Mouse (Mus musculus): ENCODE results near the gene Hfe.
A peak's percentile ranks its signal among the peaks of the same experiment; 100 is the strongest.
"Not testable (repeated sequence)": the region's sequence is repeated elsewhere in the genome, so short reads cannot be mapped to it uniquely, and the experiment has no call there.

The Hfe gene

DNA sequence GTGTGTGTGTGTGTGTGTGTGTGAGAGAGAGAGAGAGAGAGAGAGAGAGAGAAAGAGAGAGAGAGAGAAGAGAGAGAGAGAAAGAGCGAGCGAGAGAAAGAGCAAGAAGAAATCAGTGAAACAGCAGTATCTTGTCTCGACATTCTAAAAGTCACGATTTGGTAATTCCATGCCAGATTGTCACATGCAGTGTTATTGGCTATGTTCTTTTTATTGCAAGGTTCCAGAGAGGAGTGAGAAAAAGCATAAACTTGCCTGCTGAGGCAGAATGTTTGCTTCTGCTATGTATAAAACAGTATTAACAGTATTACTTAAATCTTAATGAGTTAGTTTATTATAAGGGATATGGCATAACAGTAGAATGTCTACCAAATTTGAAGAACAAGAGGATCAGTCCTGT is 24.7 kb downstream of the Hfe start:
- no peak for DNase-seq (ENCODE audit: low read depth)

DNA sequence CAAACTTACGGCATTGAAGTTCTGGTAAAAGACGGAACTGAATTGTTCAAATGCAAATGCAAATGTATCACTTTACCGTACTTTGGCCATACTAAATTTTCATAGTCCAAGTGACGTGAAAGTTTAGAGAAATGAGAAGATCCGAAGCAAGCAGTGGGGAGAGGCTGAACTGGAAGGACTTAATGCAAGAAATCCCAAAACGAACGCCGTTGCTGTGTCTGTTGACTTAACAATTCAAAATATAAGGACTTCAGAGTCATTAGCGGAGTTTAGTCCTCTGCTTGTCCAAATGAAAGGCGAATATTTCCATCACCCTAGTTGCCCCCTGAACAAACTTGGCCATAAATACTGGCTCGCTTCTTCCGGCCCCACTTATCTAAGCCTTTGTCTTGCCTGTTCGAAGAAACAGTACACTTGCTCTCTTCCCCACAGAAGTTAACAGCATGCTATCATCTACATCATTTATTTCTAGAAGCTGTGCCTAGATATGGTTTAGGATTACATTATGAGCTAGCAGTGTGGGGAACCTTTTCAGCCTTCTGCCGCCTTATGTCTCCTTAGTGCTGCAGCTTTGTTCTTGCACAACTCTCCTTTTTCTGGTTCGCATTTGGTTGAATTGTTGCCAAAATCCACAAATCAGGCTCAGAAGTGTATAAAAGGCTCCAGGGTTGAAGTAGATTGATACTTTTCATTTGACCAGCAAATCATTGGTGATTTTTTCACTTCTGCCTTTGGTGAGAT is 25.4 kb downstream of the Hfe start:
- DNase-seq (ENCODE audit: low read depth), result no peak

DNA sequence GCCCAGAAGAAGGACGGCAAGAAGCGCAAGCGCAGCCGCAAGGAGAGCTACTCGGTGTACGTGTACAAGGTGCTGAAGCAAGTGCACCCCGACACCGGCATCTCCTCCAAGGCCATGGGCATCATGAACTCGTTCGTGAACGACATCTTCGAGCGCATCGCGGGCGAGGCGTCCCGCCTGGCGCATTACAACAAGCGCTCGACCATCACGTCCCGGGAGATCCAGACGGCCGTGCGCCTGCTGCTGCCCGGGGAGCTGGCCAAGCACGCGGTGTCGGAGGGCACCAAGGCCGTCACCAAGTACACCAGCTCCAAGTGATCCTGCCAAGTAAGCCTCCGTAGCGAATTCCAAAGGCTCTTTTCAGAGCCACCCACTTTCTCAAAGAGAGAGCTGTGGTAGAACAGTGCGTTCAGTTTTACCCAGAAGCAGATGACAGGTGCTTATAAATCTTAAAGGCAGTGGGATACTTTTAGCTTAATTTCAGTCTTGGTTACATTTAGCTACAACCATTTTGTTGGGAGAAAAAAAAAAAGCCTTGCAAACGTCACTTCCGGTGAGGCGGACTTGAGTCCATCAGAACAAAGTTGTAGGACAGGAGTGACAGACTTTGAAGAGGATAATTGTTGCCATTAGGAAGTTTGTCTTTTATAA is 26.2 kb downstream of the Hfe start:
- peak; percentile 55 for DNase-seq (ENCODE audit: low read depth)

DNA sequence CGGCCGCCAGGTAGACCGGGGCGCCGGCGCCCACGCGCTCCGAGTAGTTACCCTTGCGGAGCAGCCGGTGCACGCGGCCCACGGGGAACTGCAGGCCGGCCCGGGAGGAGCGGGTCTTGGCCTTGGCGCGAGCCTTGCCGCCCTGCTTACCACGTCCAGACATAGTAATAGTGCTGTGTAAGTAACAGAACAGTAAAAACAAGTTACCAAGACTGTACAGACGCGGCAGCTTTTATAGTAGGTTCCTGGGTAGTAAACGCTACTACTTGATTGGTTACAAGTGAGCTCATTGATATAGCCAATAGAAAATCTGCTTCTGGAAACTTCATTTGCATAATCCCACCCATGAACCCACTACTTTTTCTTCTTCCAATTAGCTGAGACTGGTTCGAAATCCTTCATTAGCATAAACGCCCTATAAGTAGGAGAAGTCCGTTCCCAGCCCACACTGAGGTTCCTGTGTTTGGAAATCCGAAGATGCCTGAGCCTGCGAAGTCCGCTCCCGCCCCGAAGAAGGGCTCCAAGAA is 26.8 kb downstream of the Hfe start, which contains the start of the genes Hist1h2ac and Hist1h2bc:
Gene Hist1h2ac (minus strand): TSS at position 194 of the 527 bp plus-strand sequence.
Gene Hist1h2bc (plus strand): TSS at position 445 of the 527 bp plus-strand sequence.
- DNase-seq (ENCODE audit: low read depth), result peak; percentile 98

- not testable (repeated sequence) for DNase-seq (ENCODE audit: low read depth)
Measured at GRCm38 (mm10) chr13:23682947-23683754, 27.5 kb downstream of the Hfe start.

- no peak for DNase-seq (ENCODE audit: low read depth)
Measured at GRCm38 (mm10) chr13:23682623-23682946, 28.1 kb downstream of the Hfe start.

DNA sequence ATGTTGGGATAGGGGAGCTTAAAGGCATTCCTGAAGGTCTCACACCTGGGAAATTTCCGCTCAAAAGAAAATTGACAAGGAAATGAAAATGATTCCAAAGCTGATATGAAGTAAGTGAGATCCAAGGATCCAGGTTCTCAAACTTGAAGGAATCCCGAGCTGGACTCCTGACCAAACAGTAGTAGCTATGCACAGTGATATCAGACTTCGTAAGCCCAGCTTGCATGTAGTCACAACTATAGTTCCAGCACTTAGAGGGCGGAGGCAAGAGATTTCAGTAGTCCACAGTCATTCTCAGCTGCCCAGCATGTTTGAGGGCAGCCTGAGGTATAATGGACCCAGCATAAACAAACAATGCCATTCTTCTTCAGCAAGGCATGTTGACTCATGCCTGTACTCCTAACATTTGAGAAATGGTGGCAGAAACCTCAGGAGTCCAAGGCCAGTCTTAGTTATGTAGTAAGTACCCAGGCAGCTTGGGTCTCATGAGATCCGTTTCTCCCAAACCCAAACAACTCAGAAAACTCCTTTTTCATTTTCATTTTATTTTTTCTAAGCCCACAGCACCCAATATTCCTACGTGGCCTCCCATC is 28.6 kb downstream of the Hfe start:
- no peak for DNase-seq (ENCODE audit: low read depth)

DNA sequence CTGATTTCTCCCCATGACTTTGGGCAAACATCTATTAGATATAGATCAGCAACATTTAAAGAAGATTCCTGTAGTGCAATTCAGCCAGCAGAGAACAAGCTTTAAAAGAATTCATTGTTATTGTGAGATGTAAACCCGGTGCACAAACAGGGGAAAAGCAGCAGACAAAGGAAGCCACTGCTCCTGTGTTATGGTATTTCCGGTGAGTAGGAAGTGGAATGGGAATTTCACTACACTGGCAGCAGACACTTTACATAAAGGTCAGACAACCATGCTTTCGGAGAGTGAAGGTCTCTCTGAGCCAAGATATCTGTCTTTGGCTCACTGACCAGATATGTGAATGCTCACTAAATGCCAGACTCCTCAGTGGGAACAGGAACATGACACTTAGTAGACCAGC is 48.1 kb downstream of the Hfe start:
- DNase-seq (ENCODE audit: low read depth), result no peak

GRCm38 (mm10) chr13:23659636-23660366 is 50.9 kb downstream of the Hfe start:
- DNase-seq (ENCODE audit: low read depth), result no peak

All from fibroblast of lung, adult 2 months (primary cell).